Mouse (Mus musculus) hindbrain, embryonic 11.5 days (tissue): ENCODE data around the gene Dmrta2. TPM values are rescaled to one million over a fixed set of nuclear protein-coding genes. Genes with fewer than 3 reads are reported as not detected.
A peak's percentile ranks its signal among the peaks of the same experiment; 100 is the strongest.

Experiments
- ATAC-seq: fragments of 200-750 bp; cut with Nextera tagmentation; 2 replicates; pipeline ENCODE4 v1.8.0; 2017; ENCODE audit warnings: mild to moderate bottlenecking, moderate TSS enrichment, moderate library complexity; ENCODE audit not compliant: low FRiP score
- DNase-seq: peaks from one replicate; pipeline ENCODE4 v3.0.0-alpha.2; 2015; ENCODE audit warnings: low spot score
- H3K27ac ChIP-seq: fragments of 300-500 bp; sonication (generic); 2 replicates; pipeline ENCODE4 v1.5.1; 2014; ENCODE audit warnings: mild to moderate bottlenecking, low read depth, low read length
- H3K27me3 ChIP-seq: fragments of 300-500 bp; sonication (generic); 2 replicates; pipeline ENCODE4 v1.6.1; 2014; ENCODE audit warnings: mild to moderate bottlenecking, low read length, moderate library complexity, mixed read lengths; ENCODE audit not compliant: control insufficient read depth, insufficient read depth
- H3K36me3 ChIP-seq: fragments of 300-500 bp; sonication (generic); 2 replicates; pipeline ENCODE4 v1.6.1; 2014; ENCODE audit warnings: mild to moderate bottlenecking, low read length, moderate library complexity, mixed read lengths; ENCODE audit not compliant: control insufficient read depth, insufficient read depth
- H3K4me1 ChIP-seq: fragments of 300-500 bp; sonication (generic); replicated peaks from 2 replicates; pipeline ENCODE4 v1.6.1; 2014; ENCODE audit warnings: low read length, mixed read lengths; ENCODE audit not compliant: control insufficient read depth, insufficient read depth
- H3K4me2 ChIP-seq: fragments of 300-500 bp; sonication (generic); replicated peaks from 2 replicates; pipeline ENCODE4 v1.6.1; 2014; ENCODE audit warnings: mild to moderate bottlenecking, low read depth, low read length
- H3K4me3 ChIP-seq: fragments of 300-500 bp; sonication (generic); 2 replicates; pipeline ENCODE4 v1.5.1; 2014; ENCODE audit warnings: low read depth, low read length
- H3K9ac ChIP-seq: fragments of 300-500 bp; sonication (generic); 2 replicates; pipeline ENCODE4 v1.6.1; 2014; ENCODE audit warnings: low read depth, low read length
- H3K9me3 ChIP-seq: fragments of 300-500 bp; sonication (generic); 2 replicates; pipeline ENCODE4 v1.6.1; 2016; ENCODE audit warnings: low read length; ENCODE audit not compliant: control insufficient read depth
- WGBS: fragments of 180-500 bp; shearing (Covaris S2); extraction: QIAGEN DNeasy Blood & Tissue Kit; methylation state at CpG from one replicate; pipeline ENCODE4 v1.1.7; 2014; 5-methylcytosine and 5-hydroxymethylcytosine counted together
- polyA plus RNA-seq: library from polyadenylated mRNA; unstranded; fragments of >200 nt; fragmentation: Nextera tagmentation; extraction: Ambion mirVana; gene quantifications from 2 replicates; pipeline ENCODE4 v1.2.1, GENCODE M21; 2014

The Dmrta2 gene
- polyA plus RNA-seq, 1 experiment from 2014 or later: 0.14 TPM

- Histone ChIP-seq H3K4me1 (no peaks in the 10 kb centered on the region), H3K9me3 (no peaks in the 10 kb centered on the region), H3K4me3 (no peak overlapping the region), H3K27ac (no peak overlapping the region), H3K36me3 (no peaks in the 10 kb centered on the region), H3K9ac (no peak overlapping the region), H3K4me2 (no peak overlapping the region), H3K27me3 (peaks cover 68% of the 10 kb centered on the region)
- ATAC-seq (no peak), DNase-seq (no peak)
- 41% methylated on average over 6 of the region's 6 CpGs for WGBS
Measured at GRCm38 (mm10) chr4:109989213-109989612, 11.4 kb downstream of the Dmrta2 start.

GRCm38 (mm10) chr4:110006044-110006443 lies 28.2 kb downstream of the Dmrta2 start:
- H3K27ac ChIP-seq: no peak overlapping the region
- ATAC-seq: no peak
- WGBS: 92% methylated on average over 1 of the region's 1 CpGs

GRCm38 (mm10) chr4:110019145-110019544 lies 41.3 kb downstream of the Dmrta2 start:
- no peaks in the 10 kb centered on the region for H3K36me3 ChIP-seq
- H3K9me3 ChIP-seq: no peaks in the 10 kb centered on the region
- H3K4me3 ChIP-seq: no peak overlapping the region
- no peaks in the 10 kb centered on the region for H3K4me1 ChIP-seq
- DNase-seq (peak; percentile 34), ATAC-seq (no peak)
- H3K9ac ChIP-seq: no peak overlapping the region
- no peaks in the 10 kb centered on the region; the same call in 1 of the 2 replicates for H3K27me3 ChIP-seq
- 53% methylated on average over 9 of the region's 9 CpGs for WGBS
- H3K4me2 ChIP-seq: no peak overlapping the region
- no peak overlapping the region for H3K27ac ChIP-seq

More at GRCm38 (mm10) chr4:110006044-110006443, 28.2 kb downstream of the Dmrta2 start:
- Histone ChIP-seq H3K9me3 (no peaks in the 10 kb centered on the region), H3K4me1 (no peaks in the 10 kb centered on the region), H3K27me3 (no peaks in the 10 kb centered on the region), H3K4me2 (no peak overlapping the region), H3K36me3 (no peaks in the 10 kb centered on the region), H3K9ac (no peak overlapping the region), H3K4me3 (no peak overlapping the region)
- no peak for DNase-seq

- Histone ChIP-seq H3K27me3 (no peaks in the 10 kb centered on the region; the same call in 1 of the 2 replicates), H3K4me2 (peak overlapping the region; percentile 31; the same call in 1 of the 2 replicates), H3K9me3 (no peaks in the 10 kb centered on the region), H3K36me3 (no peaks in the 10 kb centered on the region), H3K9ac (no peak overlapping the region), H3K4me1 (no peaks in the 10 kb centered on the region), H3K4me3 (no peak overlapping the region), H3K27ac (no peak overlapping the region)
- 15% methylated on average over 12 of the region's 12 CpGs for WGBS
- peak; percentile 91 for DNase-seq
- ATAC-seq: peak; percentile 57
Measured at GRCm38 (mm10) chr4:110020255-110020654, 42.4 kb downstream of the Dmrta2 start.

GRCm38 (mm10) chr4:110021956-110022625 lies 44.2 kb downstream of the Dmrta2 start:
- WGBS: 18% methylated on average over 25 of the region's 25 CpGs
- H3K27ac ChIP-seq: no peak overlapping the region
- ATAC-seq (peak; percentile 56; the same call in 1 of the 2 replicates), DNase-seq (peak; percentile 94)
- no peaks in the 10 kb centered on the region; the same call in 1 of the 2 replicates for H3K27me3 ChIP-seq
- H3K4me1 ChIP-seq: no peaks in the 10 kb centered on the region
- H3K4me3 ChIP-seq: no peak overlapping the region
- H3K9ac ChIP-seq: no peak overlapping the region
- H3K36me3 ChIP-seq: no peaks in the 10 kb centered on the region
- H3K9me3 ChIP-seq: no peaks in the 10 kb centered on the region
- H3K4me2 ChIP-seq: no peak overlapping the region

- ATAC-seq: peak; percentile 69
- Histone ChIP-seq H3K4me2 (no peak overlapping the region), H3K4me3 (no peak overlapping the region), H3K36me3 (no peaks in the 10 kb centered on the region), H3K27ac (no peak overlapping the region), H3K9me3 (no peaks in the 10 kb centered on the region), H3K27me3 (no peaks in the 10 kb centered on the region), H3K4me1 (no peaks in the 10 kb centered on the region), H3K9ac (no peak overlapping the region)
- WGBS: 62% methylated on average over 6 of the region's 6 CpGs
- peak; percentile 80 for DNase-seq
Measured at GRCm38 (mm10) chr4:110028461-110029188, 50.8 kb downstream of the Dmrta2 start.

- H3K36me3 ChIP-seq: no peaks in the 10 kb centered on the region
- H3K9me3 ChIP-seq: no peaks in the 10 kb centered on the region
- no peaks in the 10 kb centered on the region for H3K27me3 ChIP-seq
- WGBS: 81% methylated on average over 1 of the region's 1 CpGs
- H3K27ac ChIP-seq: no peak overlapping the region
- H3K4me1 ChIP-seq: no peaks in the 10 kb centered on the region
- H3K4me2 ChIP-seq: no peak overlapping the region
- H3K4me3 ChIP-seq: no peak overlapping the region
- ATAC-seq (no peak), DNase-seq (no peak)
- H3K9ac ChIP-seq: no peak overlapping the region
Measured at GRCm38 (mm10) chr4:110029446-110029845, 51.6 kb downstream of the Dmrta2 start.
